Mouse (Mus musculus) left cerebral cortex, postnatal 36 days (tissue): ENCODE data around the gene Atp6v0a2. TPM values are rescaled to one million over a fixed set of nuclear protein-coding genes. Genes with fewer than 3 reads are reported as not detected.
A peak's percentile ranks its signal among the peaks of the same experiment; 100 is the strongest.
"Not testable (repeated sequence)": the region's sequence is repeated elsewhere in the genome, so short reads cannot be mapped to it uniquely, and the experiment has no call there.

Source experiments
- DNase-seq, 2 experiments: peaks; one replicate each; pipeline ENCODE4 v3.0.0; 2021 to 2022; ENCODE audit warnings: low spot score in 2 of 2, mixed read lengths in 1 of 2
- intact Hi-C: fragments of 180-260 bp; cut with DNase I; formaldehyde crosslinking; loops from one replicate; pipeline ENCODE4 v1.15.1; 2025
- total RNA-seq, 2 experiments: library from RNA; stranded (reverse); gene quantifications; 2 replicates each; pipeline ENCODE4 v1.2.3; 2021

Atp6v0a2 gene
- total RNA-seq, 2 experiments from 2014 or later = 57.8 to 64.7 TPM

GRCm38 (mm10) chr5:124635068-124635467 lies 6.7 kb downstream of the Atp6v0a2 start:
- intact Hi-C loops, DNase-seq: not testable (repeated sequence)

GRCm38 (mm10) chr5:124636139-124636538 lies 7.8 kb downstream of the Atp6v0a2 start:
- DNase-seq = no peak
- intact Hi-C loops = no loop called here

GRCm38 (mm10) chr5:124636694-124637093 lies 8.3 kb downstream of the Atp6v0a2 start:
- intact Hi-C loops = no loop called here
- DNase-seq = no peak

- intact Hi-C loops = no loop called here
- peak in 1 of 2 experiments; percentile 15 for DNase-seq
Observed at GRCm38 (mm10) chr5:124637300-124637699, 8.9 kb downstream of the Atp6v0a2 start.

- intact Hi-C loops = no loop called here
Observed at GRCm38 (mm10) chr5:124637836-124638235, 9.5 kb downstream of the Atp6v0a2 start.

GRCm38 (mm10) chr5:124713741-124714140 lies 85.4 kb downstream of the Atp6v0a2 start:
- intact Hi-C loops = no loop called here
- DNase-seq = no peak

More at GRCm38 (mm10) chr5:124637836-124638235, 9.5 kb downstream of the Atp6v0a2 start:
- DNase-seq = no peak

- intact Hi-C loops = no loop called here
- DNase-seq = no peak
Observed at GRCm38 (mm10) chr5:124715135-124715534, 86.8 kb downstream of the Atp6v0a2 start.

GRCm38 (mm10) chr5:124717969-124718368 lies 89.6 kb downstream of the Atp6v0a2 start:
- peak; percentile 15 to 17 for DNase-seq
- intact Hi-C loops = no loop called here

- intact Hi-C loops = no loop called here
Observed at GRCm38 (mm10) chr5:124718396-124718795, 90.0 kb downstream of the Atp6v0a2 start.

GRCm38 (mm10) chr5:124723125-124723524 lies 94.7 kb downstream of the Atp6v0a2 start:
- intact Hi-C loops = no loop called here
- no peak for DNase-seq

More at GRCm38 (mm10) chr5:124718396-124718795, 90.0 kb downstream of the Atp6v0a2 start:
- no peak for DNase-seq

- DNase-seq = peak; percentile 32 to 40
- intact Hi-C loops = no loop called here
Observed at GRCm38 (mm10) chr5:124724997-124725396, 96.6 kb downstream of the Atp6v0a2 start, which contains the start of gene Dnah10. Gene Dnah10 (plus strand): TSS chr5:124725085.

GRCm38 (mm10) chr5:124729662-124730206 lies 101.4 kb downstream of the Atp6v0a2 start:
- intact Hi-C loops = no loop called here
- no peak for DNase-seq

- intact Hi-C loops = no loop called here
- DNase-seq = no peak
Observed at GRCm38 (mm10) chr5:124733961-124734360, 105.6 kb downstream of the Atp6v0a2 start.

GRCm38 (mm10) chr5:124741898-124742599 lies 113.7 kb downstream of the Atp6v0a2 start:
- intact Hi-C loops = no loop called here
- DNase-seq = no peak

GRCm38 (mm10) chr5:124743841-124744240 lies 115.5 kb downstream of the Atp6v0a2 start:
- intact Hi-C loops = no loop called here
- no peak for DNase-seq

GRCm38 (mm10) chr5:124746220-124746619 lies 117.8 kb downstream of the Atp6v0a2 start:
- no peak for DNase-seq
- intact Hi-C loops = no loop called here

GRCm38 (mm10) chr5:124748296-124748695 lies 119.9 kb downstream of the Atp6v0a2 start:
- intact Hi-C loops = no loop called here
- DNase-seq = no peak

- intact Hi-C loops = no loop called here
- DNase-seq = no peak
Observed at GRCm38 (mm10) chr5:124751656-124752055, 123.3 kb downstream of the Atp6v0a2 start.

GRCm38 (mm10) chr5:124761011-124761410 lies 132.6 kb downstream of the Atp6v0a2 start:
- intact Hi-C loops = no loop called here
- DNase-seq = no peak

GRCm38 (mm10) chr5:124761787-124762186 lies 133.4 kb downstream of the Atp6v0a2 start:
- DNase-seq = no peak
- intact Hi-C loops = no loop called here
